In the genomic region with DNA sequence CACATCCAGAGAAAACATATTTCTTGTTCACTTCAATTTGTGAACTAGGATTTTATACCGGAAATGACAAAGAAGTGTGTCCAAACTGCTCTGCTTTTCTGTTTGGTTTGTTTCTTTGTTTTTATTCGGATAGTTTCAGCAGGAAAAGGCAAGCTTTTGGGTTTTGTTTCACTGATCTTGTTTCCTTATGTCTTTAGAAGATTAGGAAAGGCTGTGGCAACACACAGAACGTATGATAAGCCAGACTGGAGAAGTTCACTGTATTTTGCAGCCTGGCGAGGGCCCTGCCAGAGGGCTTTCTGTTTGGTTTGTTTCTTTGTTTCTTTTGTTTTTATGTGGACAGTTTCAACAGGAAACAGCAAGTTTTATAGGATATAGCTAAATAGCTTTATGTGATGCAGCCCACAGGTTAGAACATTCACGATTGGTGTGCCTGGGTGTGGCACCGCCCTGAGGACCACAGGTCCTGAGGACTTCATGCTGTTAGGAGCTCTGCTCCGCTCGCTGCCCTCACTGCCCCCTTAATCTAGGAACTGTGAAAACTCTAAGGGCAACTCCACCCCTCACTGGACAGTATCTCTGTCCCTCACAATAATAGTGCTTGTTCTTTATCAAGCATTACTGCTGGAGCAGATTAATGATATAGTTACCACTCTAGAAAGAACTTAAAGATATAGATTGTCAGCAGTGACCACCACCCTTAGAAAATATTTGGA, we compare ENCODE assay signal across 25 mouse cellular contexts. TPM values are rescaled to one million over a fixed set of nuclear protein-coding genes. Genes with fewer than 3 reads are reported as not detected.
A peak's percentile ranks its signal among the peaks of the same experiment; 100 is the strongest.
DNase-seq lines count a peak whose midpoint lies in the region; ATAC-seq lines count a peak whose summit lies in the region.
"Had no signal": no experiment of that assay in that cellular context is flagged by ENCODE, and none has a peak within 500 bp of the region (broad histone marks: within the 10 kb centered on the region; RNA-seq: fewer than 3 reads in every experiment).

No protein-coding gene starts in this region.

- no peak for ATAC-seq in heart, embryonic 11.5 days (replicated peaks; ENCODE audit: insufficient number of reproducible peaks, low FRiP score, low TSS enrichment)
- ATAC-seq in liver, embryonic 12.5 days: peak; percentile 60
- ATAC-seq in megakaryocyte-erythroid progenitor cell, adult 5-6 weeks (replicated peaks; ENCODE audit: low FRiP score, low TSS enrichment, poor library complexity, severe bottlenecking): peak; percentile 68
- ATAC-seq in midbrain, embryonic 13.5 days: no peak
- ATAC-seq: forebrain, embryonic 13.5 days; intestine, embryonic 15.5 days; Patski had no signal

- WGBS in heart, embryonic 11.5 days (ENCODE audit: insufficient replicate concordance): 55% methylated on average over 8 of the region's 8 CpGs
- 28% methylated on average over 8 of the region's 8 CpGs for WGBS in liver, embryonic 12.5 days (ENCODE audit: insufficient replicate concordance)
- WGBS in midbrain, embryonic 13.5 days: 81% methylated on average over 8 of the region's 8 CpGs

- H3K27ac ChIP-seq in heart, embryonic 11.5 days (ENCODE audit: low read depth, low read length): peak overlapping the region; percentile 22
- peak overlapping the region; percentile 88 for H3K27ac ChIP-seq in liver, embryonic 12.5 days
- H3K27ac ChIP-seq in midbrain, embryonic 13.5 days: no peak overlapping the region
- H3K27ac ChIP-seq: embryonic facial prominence, embryonic 15.5 days; forebrain, embryonic 13.5 days; hindbrain, embryonic 13.5 days; intestine, embryonic 15.5 days; midbrain, embryonic 10.5 days had no signal

- H3K4me3 ChIP-seq in heart, embryonic 11.5 days (ENCODE audit: low read depth, low read length): no peak overlapping the region
- H3K4me3 ChIP-seq in liver, embryonic 12.5 days: no peak overlapping the region
- no peak overlapping the region for H3K4me3 ChIP-seq in midbrain, embryonic 13.5 days (replicated peaks)
- H3K4me3 ChIP-seq: embryonic facial prominence, embryonic 15.5 days; forebrain, embryonic 13.5 days; hindbrain, embryonic 13.5 days; intestine, embryonic 15.5 days; midbrain, embryonic 10.5 days had no signal

- no peaks in the 10 kb centered on the region for H3K27me3 ChIP-seq in heart, embryonic 11.5 days (ENCODE audit: control insufficient read depth, insufficient read depth, low read length)
- peaks cover 20% of the 10 kb centered on the region for H3K27me3 ChIP-seq in liver, embryonic 12.5 days (replicated peaks)
- H3K27me3 ChIP-seq in midbrain, embryonic 13.5 days: peaks cover 6% of the 10 kb centered on the region; the same call in 1 of the 2 replicates
- H3K27me3 ChIP-seq: embryonic facial prominence, embryonic 15.5 days; hindbrain, embryonic 13.5 days; intestine, embryonic 15.5 days; Patski had no signal

- DNase-seq in heart, adult 8-10 months (ENCODE audit: low spot score): no peak
- DNase-seq in c-Kit-positive CD71-positive TER-119-positive erythroid progenitor cells, embryonic 14.5 days (ENCODE audit: low spot score): peak; percentile 43
- DNase-seq in adrenal gland, adult 18-20 months (ENCODE audit: low spot score in 2 of 2): no peak
- DNase-seq: adrenal gland, postnatal 14 days; cerebellum, adult 18-20 months; cerebellum, postnatal 25 days; embryo, embryonic 11 days; gastrocnemius, postnatal 10 days; heart, adult 18-20 months; heart, postnatal 10 days; lung, embryonic 14.5 days; lung, postnatal 36 days; right cerebral cortex, postnatal 4 days; thymus, postnatal 36 days had no signal

- no peaks in the 10 kb centered on the region for H3K36me3 ChIP-seq in heart, embryonic 11.5 days (ENCODE audit: control insufficient read depth, insufficient read depth, low read length)
- H3K36me3 ChIP-seq in liver, embryonic 12.5 days: no peaks in the 10 kb centered on the region
- H3K36me3 ChIP-seq in midbrain, embryonic 13.5 days: no peaks in the 10 kb centered on the region
- H3K36me3 ChIP-seq: embryonic facial prominence, embryonic 15.5 days; hindbrain, embryonic 13.5 days; intestine, embryonic 15.5 days; midbrain, embryonic 10.5 days had no signal

- no peaks in the 10 kb centered on the region for H3K4me1 ChIP-seq in heart, embryonic 11.5 days (ENCODE audit: control insufficient read depth, insufficient read depth, low read length)
- H3K4me1 ChIP-seq in liver, embryonic 12.5 days: peaks cover 31% of the 10 kb centered on the region
- peaks cover 8% of the 10 kb centered on the region for H3K4me1 ChIP-seq in midbrain, embryonic 13.5 days (replicated peaks)
- H3K4me1 ChIP-seq: intestine, embryonic 15.5 days had no signal

- H3K9me3 ChIP-seq in heart, embryonic 11.5 days (replicated peaks; ENCODE audit: control insufficient read depth, low read length): no peaks in the 10 kb centered on the region
- no peaks in the 10 kb centered on the region for H3K9me3 ChIP-seq in liver, embryonic 12.5 days (replicated peaks)
- no peaks in the 10 kb centered on the region for H3K9me3 ChIP-seq in midbrain, embryonic 13.5 days
- H3K9me3 ChIP-seq: embryonic facial prominence, embryonic 15.5 days; forebrain, embryonic 13.5 days; hindbrain, embryonic 13.5 days; intestine, embryonic 15.5 days; midbrain, embryonic 10.5 days had no signal

- no peak overlapping the region for H3K9ac ChIP-seq in heart, embryonic 11.5 days (ENCODE audit: low read depth, low read length)
- H3K9ac ChIP-seq in liver, embryonic 12.5 days: peak overlapping the region; percentile 22; the same call in 1 of the 2 replicates
- H3K9ac ChIP-seq in midbrain, embryonic 13.5 days (replicated peaks): no peak overlapping the region
- H3K9ac ChIP-seq: embryonic facial prominence, embryonic 15.5 days; forebrain, embryonic 13.5 days; hindbrain, embryonic 13.5 days; intestine, embryonic 15.5 days; lung, embryonic 14.5 days had no signal

- no peak overlapping the region for H3K4me2 ChIP-seq in heart, embryonic 11.5 days
- H3K4me2 ChIP-seq in liver, embryonic 12.5 days: peak overlapping the region; percentile 48
- no peak overlapping the region for H3K4me2 ChIP-seq in midbrain, embryonic 13.5 days (replicated peaks)
- H3K4me2 ChIP-seq: embryonic facial prominence, embryonic 15.5 days; forebrain, embryonic 13.5 days; hindbrain, embryonic 13.5 days; intestine, embryonic 15.5 days; lung, embryonic 14.5 days had no signal

RNA-seq across cellular contexts. Expression of a gene that starts 1.9 kb away (rescaled TPM):
- polyA plus RNA-seq in heart, embryonic 11.5 days (2014; fragmentation: Nextera tagmentation; extraction: Ambion mirVana): 70.7 and 76.5 TPM in 2 replicates
- total RNA-seq in heart, adult 8-10 months (2022): 10 to 100 TPM; 11.8 to 17.6 (median 14.8) TPM
- 45.9 and 48.1 TPM in 2 replicates for polyA plus RNA-seq in liver, embryonic 12.5 days (2016; fragmentation: Nextera tagmentation; extraction: Ambion mirVana)
- 37.6 and 44.1 TPM in 2 replicates for total RNA-seq in megakaryocyte-erythroid progenitor cell, adult 5-6 weeks (2014; fragmentation: Nextera tagmentation)
- 80.8 and 91.1 TPM in 2 replicates for total RNA-seq in megakaryocyte-erythroid progenitor cell, adult 5-6 weeks (2017)
- 58.6 and 64.0 TPM in 2 replicates for polyA plus RNA-seq in midbrain, embryonic 13.5 days (2015; fragmentation: Nextera tagmentation; extraction: Ambion mirVana)
- total RNA-seq in adrenal gland, adult 18-20 months (2021): 10 to 100 TPM; 21.8 to 24.2 TPM

RNA-seq across cellular contexts. Expression of a gene that starts 28.4 kb away (rescaled TPM):
- 0.27 and 0.31 TPM in 2 replicates for polyA plus RNA-seq in heart, embryonic 11.5 days (2014; fragmentation: Nextera tagmentation; extraction: Ambion mirVana)
- under 1 TPM in 1 of 4 experiments, not detected in 3; 0.11 TPM for total RNA-seq in heart, adult 8-10 months (2022)
- 0.06 and 0.14 TPM in 2 replicates for polyA plus RNA-seq in liver, embryonic 12.5 days (2016; fragmentation: Nextera tagmentation; extraction: Ambion mirVana)
- not detected in 2 replicates for total RNA-seq in megakaryocyte-erythroid progenitor cell, adult 5-6 weeks (2014; fragmentation: Nextera tagmentation)
- total RNA-seq in megakaryocyte-erythroid progenitor cell, adult 5-6 weeks (2017): not detected in 2 replicates
- polyA plus RNA-seq in midbrain, embryonic 13.5 days (2015; fragmentation: Nextera tagmentation; extraction: Ambion mirVana): 0.70 and 0.89 TPM in 2 replicates
- total RNA-seq in adrenal gland, adult 18-20 months (2021): not detected
- total RNA-seq: adrenal gland, postnatal 14 days; heart, adult 18-20 months had no signal
- polyA plus RNA-seq: large intestine, adult 2 months had no signal

RNA-seq across cellular contexts. Expression of a gene that starts 34.3 kb away (rescaled TPM):
- 0.77 and 1.2 TPM in 2 replicates for polyA plus RNA-seq in heart, embryonic 11.5 days (2014; fragmentation: Nextera tagmentation; extraction: Ambion mirVana)
- total RNA-seq in heart, adult 8-10 months (2022): 1 to 10 TPM; 1.2 to 2.2 (median 1.8) TPM
- polyA plus RNA-seq in liver, embryonic 12.5 days (2016; fragmentation: Nextera tagmentation; extraction: Ambion mirVana): 0.12 and 0.33 TPM in 2 replicates
- not detected in 2 replicates for total RNA-seq in megakaryocyte-erythroid progenitor cell, adult 5-6 weeks (2014; fragmentation: Nextera tagmentation)
- total RNA-seq in megakaryocyte-erythroid progenitor cell, adult 5-6 weeks (2017): not detected in 2 replicates
- polyA plus RNA-seq in midbrain, embryonic 13.5 days (2015; fragmentation: Nextera tagmentation; extraction: Ambion mirVana): 6.5 and 6.9 TPM in 2 replicates
- 1 to 10 TPM; 3.5 to 4.1 TPM for total RNA-seq in adrenal gland, adult 18-20 months (2021)

Comparison
In these comparisons a context has a peak if more than half of its experiments do, and no peak if none do; other contexts are left out.
1. ATAC-seq: peak in liver, embryonic 12.5 days (single experiment) and megakaryocyte-erythroid progenitor cell, adult 5-6 weeks (single experiment); none in heart, embryonic 11.5 days (single experiment) and midbrain, embryonic 13.5 days (single experiment).